Mouse (Mus musculus): Measurements from ENCODE around the gene Gm10340. TPM values are rescaled to one million over a fixed set of nuclear protein-coding genes. Genes with fewer than 3 reads are reported as not detected.
"Not testable (repeated sequence)": the region's sequence is repeated elsewhere in the genome, so short reads cannot be mapped to it uniquely, and the experiment has no call there.

Gm10340 gene
- not detected in 2 replicates for polyA plus RNA-seq (2014; fragmentation: Nextera tagmentation; extraction: Ambion mirVana)

- not testable (repeated sequence) for H3K9me3 ChIP-seq (ENCODE audit: control insufficient read depth, low read length); ATAC-seq (replicated peaks; ENCODE audit: low FRiP score); H3K4me2 ChIP-seq (ENCODE audit: low read depth, low read length, severe bottlenecking); H3K4me1 ChIP-seq (replicated peaks; ENCODE audit: control insufficient read depth, insufficient read depth, low read length); H3K9ac ChIP-seq (ENCODE audit: low read length); H3K27ac ChIP-seq (ENCODE audit: low read depth, low read length); H3K27me3 ChIP-seq (ENCODE audit: control insufficient read depth, insufficient read depth, low read length); H3K36me3 ChIP-seq (ENCODE audit: control insufficient read depth, insufficient read depth, low read length); H3K4me3 ChIP-seq (ENCODE audit: low read depth, low read length); DNase-seq (ENCODE audit: low spot score)
- 94% methylated on average over 2 of the region's 3 CpGs for WGBS
Observed at GRCm38 (mm10) chr14:3133697-3134096, at the start of gene Gm10340. Gene Gm10340, plus strand, starts transcription at chr14:3133997.

GRCm38 (mm10) chr14:3116051-3116450 is 17.7 kb upstream of the Gm10340 start:
- H3K4me1 ChIP-seq (replicated peaks; ENCODE audit: control insufficient read depth, insufficient read depth, low read length); H3K4me3 ChIP-seq (ENCODE audit: low read depth, low read length); H3K9ac ChIP-seq (ENCODE audit: low read length); H3K27ac ChIP-seq (ENCODE audit: low read depth, low read length); H3K27me3 ChIP-seq (ENCODE audit: control insufficient read depth, insufficient read depth, low read length); H3K4me2 ChIP-seq (ENCODE audit: low read depth, low read length, severe bottlenecking); ATAC-seq (replicated peaks; ENCODE audit: low FRiP score); H3K9me3 ChIP-seq (ENCODE audit: control insufficient read depth, low read length); H3K36me3 ChIP-seq (ENCODE audit: control insufficient read depth, insufficient read depth, low read length); DNase-seq (ENCODE audit: low spot score): not testable (repeated sequence)
- WGBS = 96% methylated on average over 13 of the region's 25 CpGs

GRCm38 (mm10) chr14:3187955-3188354 is 54.2 kb downstream of the Gm10340 start, which contains the start of gene Gm5795:
Gene Gm5795, plus strand, starts transcription at chr14:3188255.
- not testable (repeated sequence) for H3K4me3 ChIP-seq (ENCODE audit: low read depth, low read length); DNase-seq (ENCODE audit: low spot score); H3K27me3 ChIP-seq (ENCODE audit: control insufficient read depth, insufficient read depth, low read length); H3K4me2 ChIP-seq (ENCODE audit: low read depth, low read length, severe bottlenecking); H3K9ac ChIP-seq (ENCODE audit: low read length); H3K4me1 ChIP-seq (replicated peaks; ENCODE audit: control insufficient read depth, insufficient read depth, low read length); H3K9me3 ChIP-seq (ENCODE audit: control insufficient read depth, low read length); H3K36me3 ChIP-seq (ENCODE audit: control insufficient read depth, insufficient read depth, low read length); H3K27ac ChIP-seq (ENCODE audit: low read depth, low read length); ATAC-seq (replicated peaks; ENCODE audit: low FRiP score)
- WGBS = no CpG with 5 or more reads among the region's 2 CpGs

Other genes starting within 250 kb of the Gm10340 start
- not detected in 2 replicates for gene Gm2888, start 104.0 kb upstream of the Gm10340 start, polyA plus RNA-seq (2014; fragmentation: Nextera tagmentation; extraction: Ambion mirVana)
- gene Gm2897, start 84.7 kb upstream of the Gm10340 start, polyA plus RNA-seq (2014; fragmentation: Nextera tagmentation; extraction: Ambion mirVana) = 3.8 and 5.0 TPM in 2 replicates
- not detected in 2 replicates for gene Gm5795, start 54.3 kb downstream of the Gm10340 start, polyA plus RNA-seq (2014; fragmentation: Nextera tagmentation; extraction: Ambion mirVana)
- gene D830030K20Rik, start 74.5 kb downstream of the Gm10340 start, polyA plus RNA-seq (2014; fragmentation: Nextera tagmentation; extraction: Ambion mirVana) = 7.3 and 7.6 TPM in 2 replicates
- gene Gm2956, start 198.6 kb downstream of the Gm10340 start, polyA plus RNA-seq (2014; fragmentation: Nextera tagmentation; extraction: Ambion mirVana) = not detected in 2 replicates